Mouse (Mus musculus) erythroblast, embryonic 14.5 days (primary cell): Measurements from ENCODE around the gene Btbd9. TPM values are rescaled to one million over a fixed set of nuclear protein-coding genes. Genes with fewer than 3 reads are reported as not detected.

ENCODE experiments used
- H3K27me3 ChIP-seq: 2 replicates; pipeline ENCODE4 v1.6.1; 2012; ENCODE audit warnings: inconsistent platforms; ENCODE audit not compliant: control insufficient read depth
- H3K36me3 ChIP-seq: 2 replicates; pipeline ENCODE4 v1.6.1; 2012; ENCODE audit warnings: mild to moderate bottlenecking, inconsistent platforms; ENCODE audit not compliant: control insufficient read depth
- H3K4me1 ChIP-seq: 2 replicates; pipeline ENCODE4 v1.6.1; 2012; ENCODE audit warnings: inconsistent platforms; ENCODE audit not compliant: control insufficient read depth
- H3K4me3 ChIP-seq: replicated peaks from 2 replicates; pipeline ENCODE3; 2012; ENCODE audit warnings: moderate library complexity, mild to moderate bottlenecking, inconsistent platforms
- H3K9me3 ChIP-seq: 2 replicates; pipeline ENCODE4 v1.6.1; 2012; ENCODE audit warnings: low read length, inconsistent platforms, mixed read lengths; ENCODE audit not compliant: control insufficient read depth
- GATA1 ChIP-seq: IDR thresholded peaks from 2 replicates; pipeline ENCODE4 v1.6.1; 2012; ENCODE audit warnings: low read length, inconsistent platforms, mixed read lengths
- TAL1 ChIP-seq: IDR thresholded peaks from 3 replicates; pipeline ENCODE4 v1.6.1; 2012; ENCODE audit warnings: low read length, inconsistent platforms, mixed read lengths
- polyA plus RNA-seq: library from polyadenylated mRNA; stranded (reverse); fragments of >175 nt; gene quantifications from 2 replicates; pipeline ENCODE4 v1.2.3, GENCODE M21; 2012

Btbd9 gene
- polyA plus RNA-seq, 1 experiment = 0.26 TPM

DNA sequence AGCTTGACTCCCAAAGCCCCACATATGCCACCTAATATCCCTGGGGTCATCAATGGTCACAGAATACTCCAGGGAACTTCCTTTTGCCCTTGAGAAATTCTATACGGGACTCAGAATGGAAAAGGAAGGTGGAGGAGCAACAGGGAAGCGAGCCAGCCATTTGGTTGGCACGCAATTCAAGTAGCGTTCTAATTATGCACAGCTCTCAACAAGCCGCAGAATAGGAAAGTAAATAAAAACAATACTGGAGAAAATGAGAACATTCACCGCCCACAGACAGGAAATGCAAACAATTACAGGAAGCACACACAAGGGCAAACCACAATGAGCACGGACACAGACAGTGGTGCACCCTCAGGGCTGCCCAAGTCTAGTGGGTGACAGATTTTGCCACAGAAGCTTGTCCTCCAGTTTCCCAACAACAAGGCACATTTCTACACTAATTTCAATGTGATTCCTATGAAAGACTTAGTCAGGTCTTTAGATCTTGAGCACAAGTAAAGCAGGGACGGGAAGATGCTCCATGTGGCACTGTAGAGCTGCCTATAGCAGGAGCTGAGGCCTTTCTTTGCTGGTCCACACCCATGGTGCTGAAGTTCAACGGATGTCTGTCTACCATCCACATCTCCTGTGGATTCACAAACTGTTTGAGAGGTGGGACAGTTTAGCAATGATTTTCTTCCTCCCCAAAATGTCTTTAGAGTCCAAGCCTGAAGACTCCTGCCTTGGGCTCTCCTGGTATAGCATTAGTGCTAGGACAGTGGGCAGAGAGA, 232.4 kb downstream of the Btbd9 start:
- Histone ChIP-seq H3K36me3 (no peaks in the 10 kb centered on the region), H3K4me1 (peaks cover 24% of the 10 kb centered on the region), H3K9me3 (no peaks in the 10 kb centered on the region), H3K4me3 (no peak overlapping the region), H3K27me3 (peaks cover 4% of the 10 kb centered on the region; the same call in 1 of the 2 replicates)
- TF ChIP-seq GATA1 (no peak), TAL1 (no peak)

DNA sequence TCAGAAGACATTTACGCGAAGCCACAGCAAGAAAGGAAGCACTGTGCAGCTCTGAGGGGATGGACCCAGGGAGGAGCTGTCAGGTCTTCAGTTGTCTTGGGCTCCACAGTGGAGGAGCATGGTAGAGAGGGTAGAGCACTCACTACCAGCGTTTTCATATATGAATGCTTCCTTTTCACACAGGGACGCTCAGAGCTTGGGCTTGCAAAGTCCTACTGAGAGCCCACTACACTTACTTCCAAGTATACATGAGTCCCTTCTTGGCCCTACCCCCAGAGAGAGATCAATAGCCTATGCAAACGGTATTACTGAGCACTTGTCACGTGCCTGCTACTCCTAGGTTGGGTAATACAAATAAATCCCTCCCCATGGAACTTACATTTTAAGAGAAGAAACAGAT, 234.7 kb downstream of the Btbd9 start:
- no peaks in the 10 kb centered on the region for H3K36me3 ChIP-seq
- H3K4me1 ChIP-seq = peaks cover 7% of the 10 kb centered on the region
- peaks cover 4% of the 10 kb centered on the region; the same call in 1 of the 2 replicates for H3K27me3 ChIP-seq
- no peak for TF ChIP-seq GATA1
- TF ChIP-seq TAL1 = no peak
- no peak overlapping the region for H3K4me3 ChIP-seq
- H3K9me3 ChIP-seq = no peaks in the 10 kb centered on the region

DNA sequence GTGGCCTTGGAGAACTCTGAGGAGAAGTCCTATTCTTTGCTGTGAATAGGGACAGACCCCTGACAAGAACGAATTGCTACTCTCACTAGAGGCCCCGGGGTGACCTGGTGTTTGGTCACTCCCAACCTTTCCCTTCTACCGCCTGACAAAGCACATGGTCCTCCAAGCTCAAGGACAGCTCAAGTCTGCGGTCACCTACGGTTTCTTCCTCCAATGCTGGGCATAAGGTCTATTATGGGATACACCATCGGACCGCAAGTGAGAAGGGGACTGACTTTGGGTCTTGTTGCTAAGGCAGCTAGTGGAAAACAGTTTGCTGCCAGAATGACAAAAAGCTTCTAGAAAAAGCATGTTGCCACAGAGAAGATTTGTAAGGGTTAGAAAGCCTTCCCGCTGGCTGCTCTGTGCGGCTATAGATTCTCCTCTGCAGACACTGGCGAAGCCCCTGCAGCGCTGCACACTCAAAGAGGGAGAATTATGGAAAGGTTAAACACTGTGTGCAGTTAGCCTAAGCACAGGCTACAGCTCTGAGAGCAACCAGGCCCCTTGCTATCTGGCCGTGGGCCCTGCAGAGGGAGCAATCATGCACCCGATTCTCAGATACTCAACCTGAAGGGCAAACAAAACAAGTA, 235.7 kb downstream of the Btbd9 start:
- Histone ChIP-seq H3K4me1 (no peaks in the 10 kb centered on the region), H3K27me3 (peaks cover 4% of the 10 kb centered on the region; the same call in 1 of the 2 replicates), H3K36me3 (no peaks in the 10 kb centered on the region), H3K9me3 (no peaks in the 10 kb centered on the region), H3K4me3 (no peak overlapping the region)
- TF ChIP-seq TAL1 (no peak), GATA1 (no peak)

DNA sequence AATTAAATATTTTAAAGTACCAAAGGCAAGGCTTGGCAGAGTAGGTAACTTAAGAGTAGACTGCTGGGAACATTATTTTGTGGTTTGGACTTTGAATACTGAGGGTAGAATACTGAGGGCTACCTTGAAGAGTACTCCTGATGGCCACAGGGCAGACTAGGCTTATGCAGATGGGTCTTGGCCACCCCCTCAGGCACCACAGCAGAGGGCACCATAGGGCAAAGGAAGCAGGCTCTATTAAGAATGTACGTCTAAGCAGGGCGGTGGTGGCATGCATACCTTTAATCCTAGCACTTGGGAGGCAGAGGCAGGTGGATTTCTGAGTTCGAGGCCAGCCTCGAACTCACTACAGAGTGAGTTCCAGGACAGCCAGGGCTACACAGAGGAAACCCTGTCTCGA, 237.0 kb downstream of the Btbd9 start:
- TF ChIP-seq TAL1 (no peak), GATA1 (no peak)
- Histone ChIP-seq H3K9me3 (no peaks in the 10 kb centered on the region), H3K27me3 (peaks cover 4% of the 10 kb centered on the region; the same call in 1 of the 2 replicates), H3K4me1 (no peaks in the 10 kb centered on the region), H3K4me3 (no peak overlapping the region), H3K36me3 (no peaks in the 10 kb centered on the region)

DNA sequence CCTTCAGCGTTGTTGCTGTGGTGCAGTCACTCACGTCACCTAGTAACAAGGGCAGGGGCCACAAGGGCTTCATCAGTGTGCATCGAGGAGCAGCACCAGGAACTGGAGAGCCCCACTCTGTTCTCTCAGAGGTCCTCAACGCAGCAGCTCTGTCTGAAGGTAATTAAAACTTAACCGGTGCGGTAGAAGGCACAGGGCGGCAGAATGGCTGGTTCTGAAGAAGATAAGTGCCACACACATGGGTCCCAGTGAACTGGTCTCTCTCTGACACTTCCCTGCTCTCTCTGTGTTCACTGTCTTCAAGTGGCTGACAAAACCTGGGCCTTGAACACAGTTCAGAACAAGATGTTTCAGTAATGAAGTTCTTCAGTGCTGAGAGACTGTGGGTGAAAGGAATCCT, 239.5 kb downstream of the Btbd9 start:
- Histone ChIP-seq H3K36me3 (no peaks in the 10 kb centered on the region), H3K9me3 (no peaks in the 10 kb centered on the region), H3K27me3 (no peaks in the 10 kb centered on the region), H3K4me3 (no peak overlapping the region), H3K4me1 (no peaks in the 10 kb centered on the region)
- TF ChIP-seq TAL1 (no peak), GATA1 (no peak)

DNA sequence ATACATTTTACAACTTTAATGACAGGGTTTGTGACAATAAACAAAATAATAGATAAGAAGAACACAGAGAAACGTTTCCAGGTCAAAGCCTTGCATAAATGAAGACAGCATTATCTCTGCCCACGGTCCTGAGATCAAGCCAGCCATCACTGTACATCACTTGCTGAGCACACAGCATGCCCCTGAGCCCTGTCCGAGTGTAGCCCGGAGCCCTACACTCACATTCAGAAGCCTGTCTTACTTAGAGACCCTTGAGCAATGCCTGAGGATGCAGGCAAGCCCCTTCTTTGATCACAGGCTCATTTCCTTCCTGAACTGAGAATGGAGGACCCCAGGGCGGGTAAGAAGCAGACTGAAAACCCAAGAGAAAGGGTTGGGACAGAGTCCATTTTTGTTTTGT, 240.0 kb downstream of the Btbd9 start:
- TF ChIP-seq GATA1 = no peak
- TF ChIP-seq TAL1 = no peak
- no peaks in the 10 kb centered on the region for H3K36me3 ChIP-seq
- H3K27me3 ChIP-seq = no peaks in the 10 kb centered on the region
- no peak overlapping the region for H3K4me3 ChIP-seq
- no peaks in the 10 kb centered on the region for H3K9me3 ChIP-seq
- no peaks in the 10 kb centered on the region for H3K4me1 ChIP-seq

DNA sequence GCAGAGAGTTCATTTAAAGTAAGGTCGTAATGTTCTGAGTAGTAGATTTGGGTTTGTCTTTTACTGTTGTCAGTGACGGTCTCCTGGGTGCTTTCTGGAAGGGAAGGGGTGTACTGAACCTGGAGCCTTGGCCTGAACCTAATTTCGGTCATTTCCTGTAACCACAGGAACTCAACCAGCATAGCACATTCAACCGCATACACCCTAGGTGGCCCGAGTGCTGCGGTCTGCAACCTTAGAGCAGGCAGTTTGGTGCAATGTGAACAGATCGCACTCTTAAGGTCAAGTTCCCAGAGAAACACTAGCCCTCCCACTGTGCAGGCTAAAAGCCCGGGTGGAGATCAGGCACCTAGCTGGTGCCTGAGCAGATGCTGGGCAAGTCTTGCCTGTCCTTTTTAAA, 240.5 kb downstream of the Btbd9 start:
- TF ChIP-seq TAL1 (no peak), GATA1 (no peak)

DNA sequence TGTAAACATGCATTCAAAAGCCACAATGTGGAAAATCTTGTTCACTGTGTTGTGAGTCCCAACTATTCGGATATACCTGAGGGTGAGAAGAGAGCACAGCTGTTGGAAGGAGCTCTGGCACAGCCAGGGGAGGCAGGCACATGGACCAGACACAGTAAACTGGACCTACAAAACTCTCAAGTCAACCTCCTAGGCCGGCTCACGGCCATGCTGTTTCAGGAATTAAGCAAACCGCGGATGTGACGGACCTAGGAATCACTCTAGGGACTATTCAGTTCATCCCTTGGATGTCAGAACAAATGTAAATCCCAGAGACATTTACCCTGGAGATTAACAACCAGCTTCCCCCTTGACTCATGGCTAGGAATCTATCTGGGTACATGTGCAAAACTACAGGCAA, 242.0 kb downstream of the Btbd9 start:
- no peak for TF ChIP-seq GATA1
- no peak for TF ChIP-seq TAL1
- H3K4me3 ChIP-seq = no peak overlapping the region

More for the DNA sequence above, 240.5 kb downstream of the Btbd9 start:
- H3K9me3 ChIP-seq = no peaks in the 10 kb centered on the region
- no peak overlapping the region for H3K4me3 ChIP-seq
- H3K4me1 ChIP-seq = no peaks in the 10 kb centered on the region
- no peaks in the 10 kb centered on the region for H3K27me3 ChIP-seq
- H3K36me3 ChIP-seq = no peaks in the 10 kb centered on the region

DNA sequence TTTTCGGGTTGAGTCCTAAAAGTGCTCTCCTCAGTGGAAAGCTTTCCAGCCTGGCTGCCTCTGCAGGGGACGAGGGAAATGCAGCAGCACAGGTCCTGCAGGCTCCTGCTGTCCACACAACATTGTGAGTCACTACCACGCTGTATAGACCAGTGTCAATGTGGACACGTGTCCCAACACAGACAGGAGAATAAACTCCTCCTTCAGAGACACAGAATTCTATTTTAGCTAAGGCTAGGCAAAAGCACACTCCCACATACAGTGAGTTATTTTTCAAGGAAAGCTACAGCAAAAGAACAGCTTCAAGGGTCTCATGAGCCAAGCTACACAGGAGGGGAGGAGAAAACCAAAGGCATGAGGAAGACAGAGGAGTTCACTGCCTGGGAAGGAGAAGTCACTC, 243.2 kb downstream of the Btbd9 start:
- H3K4me3 ChIP-seq = no peak overlapping the region
- no peaks in the 10 kb centered on the region for H3K36me3 ChIP-seq
- TF ChIP-seq TAL1 (no peak), GATA1 (no peak)
- no peaks in the 10 kb centered on the region for H3K27me3 ChIP-seq
- H3K9me3 ChIP-seq = no peaks in the 10 kb centered on the region
- no peaks in the 10 kb centered on the region for H3K4me1 ChIP-seq

More for the DNA sequence above, 242.0 kb downstream of the Btbd9 start:
- no peaks in the 10 kb centered on the region for H3K27me3 ChIP-seq
- H3K9me3 ChIP-seq = no peaks in the 10 kb centered on the region
- H3K4me1 ChIP-seq = no peaks in the 10 kb centered on the region
- H3K36me3 ChIP-seq = no peaks in the 10 kb centered on the region
